Mouse (Mus musculus) lung, postnatal 0 days (tissue): ENCODE data around the gene Dusp12. TPM values are rescaled to one million over a fixed set of nuclear protein-coding genes. Genes with fewer than 3 reads are reported as not detected.
A peak's percentile ranks its signal among the peaks of the same experiment; 100 is the strongest.

Source experiments
- ATAC-seq: fragments of 200-750 bp; cut with Nextera tagmentation; 2 replicates; pipeline ENCODE4 v1.8.0; 2017; ENCODE audit warnings: moderate library complexity
- DNase-seq: peaks from one replicate; pipeline ENCODE4 v3.0.0-alpha.2; 2016; ENCODE audit warnings: low spot score
- H3K27ac ChIP-seq: fragments of 300-500 bp; sonication (generic); 2 replicates; pipeline ENCODE4 v1.5.1; 2014; ENCODE audit warnings: antibody characterized with exemption, mild to moderate bottlenecking, low read length, mixed read lengths
- H3K27me3 ChIP-seq: fragments of 300-500 bp; sonication (generic); replicated peaks from 2 replicates; pipeline ENCODE4 v1.6.1; 2014; ENCODE audit warnings: low read length, mixed read lengths; ENCODE audit not compliant: insufficient read depth
- H3K36me3 ChIP-seq: fragments of 300-500 bp; sonication (generic); 2 replicates; pipeline ENCODE4 v1.6.1; 2014; ENCODE audit warnings: low read length, mixed read lengths; ENCODE audit not compliant: insufficient read depth
- H3K4me1 ChIP-seq: fragments of 300-500 bp; sonication (generic); 2 replicates; pipeline ENCODE4 v1.6.1; 2014; ENCODE audit warnings: antibody characterized with exemption, low read depth, low read length, mixed read lengths; ENCODE audit not compliant: insufficient read depth
- H3K4me2 ChIP-seq: fragments of 300-500 bp; sonication (generic); replicated peaks from 2 replicates; pipeline ENCODE4 v1.6.1; 2014; ENCODE audit warnings: low read depth, mild to moderate bottlenecking, low read length, moderate library complexity, mixed read lengths
- H3K4me3 ChIP-seq: fragments of 300-500 bp; sonication (generic); 2 replicates; pipeline ENCODE4 v1.5.1; 2014; ENCODE audit warnings: low read depth, low read length
- H3K9ac ChIP-seq: fragments of 300-500 bp; sonication (generic); replicated peaks from 2 replicates; pipeline ENCODE4 v1.6.1; 2014; ENCODE audit warnings: low read depth, mild to moderate bottlenecking
- H3K9me3 ChIP-seq: fragments of 300-500 bp; sonication (generic); 2 replicates; pipeline ENCODE4 v1.6.1; 2016; ENCODE audit warnings: low read length, mixed read lengths
- CTCF ChIP-seq: IDR thresholded peaks from 2 replicates; pipeline ENCODE4 v1.5.1; 2016; ENCODE audit warnings: antibody characterized with exemption, mild to moderate bottlenecking
- EP300 ChIP-seq: IDR thresholded peaks from 2 replicates; pipeline ENCODE4 v1.6.1; 2016; ENCODE audit warnings: antibody characterized with exemption, mild to moderate bottlenecking, control low read depth
- WGBS: fragments of 180-500 bp; shearing (Covaris S2); extraction: QIAGEN DNeasy Blood & Tissue Kit; methylation state at CpG from one replicate; pipeline ENCODE4 v1.1.7; 2014; 5-methylcytosine and 5-hydroxymethylcytosine counted together
- polyA plus RNA-seq: library from polyadenylated mRNA; unstranded; fragments of >200 nt; fragmentation: Nextera tagmentation; extraction: Ambion mirVana; gene quantifications from 2 replicates; pipeline ENCODE4 v1.2.1, GENCODE M21; 2015

The Dusp12 gene
- polyA plus RNA-seq, 1 experiment from 2014 or later = 22.5 TPM

DNA sequence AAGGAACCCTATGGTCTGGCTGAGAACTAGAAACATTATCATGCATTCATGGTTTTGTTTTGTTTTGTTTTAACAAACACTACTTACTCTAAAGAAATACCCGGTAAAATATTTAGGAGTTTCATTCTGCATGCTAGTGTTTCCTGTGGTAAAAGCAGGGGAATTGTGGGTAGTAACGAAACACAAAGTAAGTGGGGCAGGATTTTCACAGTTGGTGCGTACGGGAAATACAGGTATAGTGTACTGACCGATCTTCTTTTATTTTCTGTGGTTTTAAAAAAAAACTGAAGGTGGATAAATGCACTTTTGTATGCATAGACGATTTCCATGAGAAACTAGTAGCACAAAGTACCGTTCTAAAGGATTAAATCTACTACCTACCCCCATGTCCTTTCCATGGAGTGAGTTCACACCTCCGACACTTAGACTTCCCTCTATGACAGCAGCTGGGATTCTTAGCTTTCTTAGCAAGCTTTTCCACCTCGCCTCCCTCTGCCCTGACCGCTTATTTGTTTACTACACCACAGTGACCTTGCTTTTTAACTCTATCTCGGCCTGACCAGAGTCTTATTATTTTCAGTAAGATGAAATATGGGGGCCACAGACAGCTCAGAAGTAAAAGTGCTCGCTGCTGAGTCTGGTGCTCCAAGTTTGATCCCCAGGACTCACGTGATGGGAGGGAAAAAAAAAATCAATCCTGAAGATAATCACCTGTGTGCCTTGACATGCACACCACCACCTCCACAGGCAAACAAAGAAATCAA is 23.5 kb downstream of the Dusp12 start:
- DNase-seq = no peak
- no peak overlapping the region for H3K4me2 ChIP-seq
- 61% methylated on average over 13 of the region's 13 CpGs for WGBS
- TF ChIP-seq EP300 = no peak
- TF ChIP-seq CTCF = no peak
- no peaks in the 10 kb centered on the region; the same call in 1 of the 2 replicates for H3K4me1 ChIP-seq
- H3K27ac ChIP-seq = no peak overlapping the region
- no peaks in the 10 kb centered on the region for H3K9me3 ChIP-seq
- H3K36me3 ChIP-seq = no peaks in the 10 kb centered on the region
- H3K27me3 ChIP-seq = no peaks in the 10 kb centered on the region
- H3K4me3 ChIP-seq = no peak overlapping the region
- H3K9ac ChIP-seq = no peak overlapping the region
- ATAC-seq = no peak

DNA sequence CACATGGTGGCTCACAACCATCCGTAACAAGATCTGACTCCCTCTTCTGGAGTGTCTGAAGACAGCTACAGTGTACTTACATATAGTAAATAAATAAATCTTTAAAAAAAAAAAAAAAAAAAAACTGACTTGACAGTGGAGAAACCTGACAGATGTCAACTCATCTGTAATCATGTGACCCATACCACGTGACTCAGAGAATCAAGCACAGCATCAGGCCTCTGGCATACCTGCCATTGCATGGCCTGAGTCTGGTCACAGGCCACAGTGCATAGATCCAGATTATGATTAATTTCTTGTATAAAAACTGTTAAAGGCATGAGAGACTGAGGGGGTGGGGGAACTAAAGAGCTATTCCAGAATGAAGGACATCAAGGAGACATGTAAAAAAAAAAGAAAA is 26.5 kb downstream of the Dusp12 start:
- DNase-seq = no peak
- no peak for ATAC-seq
- Histone ChIP-seq H3K9me3 (no peaks in the 10 kb centered on the region), H3K4me3 (no peak overlapping the region), H3K36me3 (no peaks in the 10 kb centered on the region), H3K9ac (no peak overlapping the region), H3K27ac (no peak overlapping the region), H3K27me3 (no peaks in the 10 kb centered on the region), H3K4me2 (no peak overlapping the region), H3K4me1 (no peaks in the 10 kb centered on the region; the same call in 1 of the 2 replicates)
- 37% methylated on average over 2 of the region's 2 CpGs for WGBS
- TF ChIP-seq CTCF (no peak), EP300 (no peak)

DNA sequence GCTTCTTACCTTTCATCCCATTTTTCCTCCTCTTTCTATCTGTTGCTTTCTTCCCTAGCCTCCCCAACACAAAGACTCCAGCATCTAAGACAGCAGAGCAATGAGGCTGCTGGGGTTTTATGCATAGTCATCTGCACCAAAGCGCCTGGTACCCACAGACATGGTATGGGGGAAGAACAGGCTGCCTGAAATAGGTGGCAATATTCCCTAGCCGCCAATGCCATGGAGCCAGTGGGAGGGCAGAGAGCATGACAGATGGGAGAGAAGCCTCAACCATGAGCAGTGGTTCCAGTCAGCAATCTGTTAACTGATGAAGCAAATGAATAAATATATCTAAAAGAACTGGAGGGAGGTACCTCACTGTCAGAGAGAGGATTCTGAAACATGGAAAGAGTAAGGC is 28.0 kb downstream of the Dusp12 start:
- H3K9me3 ChIP-seq = no peaks in the 10 kb centered on the region
- WGBS = 87% methylated on average over 2 of the region's 2 CpGs
- no peak overlapping the region for H3K27ac ChIP-seq
- DNase-seq (no peak), ATAC-seq (no peak)
- no peak for TF ChIP-seq EP300
- no peak for TF ChIP-seq CTCF
- no peaks in the 10 kb centered on the region; the same call in 1 of the 2 replicates for H3K4me1 ChIP-seq
- H3K4me2 ChIP-seq = no peak overlapping the region
- no peak overlapping the region for H3K9ac ChIP-seq
- H3K4me3 ChIP-seq = no peak overlapping the region
- H3K36me3 ChIP-seq = 0 out of 2 replicates have a peak, but pooled peaks cover 6% of the 10 kb centered on the region
- H3K27me3 ChIP-seq = no peaks in the 10 kb centered on the region

DNA sequence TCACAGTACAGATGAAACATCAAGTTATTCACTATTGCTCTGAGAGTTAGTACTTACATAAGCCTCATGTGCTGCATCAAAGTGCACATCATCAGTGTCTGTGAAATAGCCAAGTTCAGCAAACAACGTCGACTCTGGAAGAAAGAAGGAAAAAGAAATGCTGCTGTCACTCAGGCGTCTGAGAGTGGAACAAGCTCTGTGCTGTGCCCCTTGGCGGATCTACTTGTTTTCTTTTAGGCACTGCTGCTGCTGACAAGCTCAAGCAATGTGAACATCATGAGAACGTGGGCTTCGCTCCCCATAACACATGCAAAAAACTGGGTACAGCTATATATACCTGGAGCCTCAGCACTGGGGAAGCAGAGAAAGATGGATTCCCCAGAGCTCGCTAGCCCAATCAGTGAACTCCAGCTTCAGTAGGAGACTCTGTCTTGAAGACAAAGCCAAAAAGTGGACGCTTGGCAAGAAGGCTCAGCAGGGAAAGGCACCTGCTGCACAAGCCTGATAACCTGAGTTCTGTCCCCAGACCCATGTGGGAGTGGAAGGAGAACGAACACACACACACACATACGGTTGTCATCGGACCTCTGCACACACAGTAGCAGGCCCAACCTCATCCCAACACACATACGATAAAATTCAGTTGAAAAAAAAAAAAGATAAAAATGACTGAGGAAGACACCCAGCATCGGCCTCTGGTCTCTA is 30.1 kb downstream of the Dusp12 start:
- H3K27ac ChIP-seq = peak overlapping the region; percentile 52

DNA sequence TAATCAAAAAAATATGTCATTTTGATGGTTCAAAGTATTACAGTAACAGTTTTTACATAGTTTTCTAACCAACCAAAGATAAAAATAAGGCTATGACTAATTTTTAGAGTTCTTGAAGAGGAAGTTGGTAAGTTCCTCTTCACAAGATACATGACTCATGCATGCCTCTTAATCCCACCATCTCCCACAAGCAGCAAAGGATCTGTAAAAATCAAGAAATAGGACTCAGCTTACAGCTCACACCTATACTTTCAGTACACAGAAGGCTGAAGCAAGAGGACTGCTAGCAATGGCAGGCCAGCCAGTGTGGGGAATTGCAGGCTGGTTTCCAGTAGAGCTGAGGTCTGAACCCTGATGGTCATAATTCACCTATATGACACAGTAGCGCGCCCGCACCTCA is 31.7 kb downstream of the Dusp12 start:
- Histone ChIP-seq H3K4me1 (no peaks in the 10 kb centered on the region), H3K4me3 (no peak overlapping the region), H3K27ac (no peak overlapping the region), H3K9me3 (no peaks in the 10 kb centered on the region), H3K9ac (no peak overlapping the region), H3K4me2 (no peak overlapping the region), H3K36me3 (0 out of 2 replicates have a peak, but pooled peaks cover 7% of the 10 kb centered on the region), H3K27me3 (no peaks in the 10 kb centered on the region)
- no peak for ATAC-seq
- TF ChIP-seq CTCF (no peak), EP300 (no peak)
- 92% methylated on average over 3 of the region's 3 CpGs for WGBS
- DNase-seq = peak; percentile 67

More for the DNA sequence above, 30.1 kb downstream of the Dusp12 start:
- Histone ChIP-seq H3K4me2 (no peak overlapping the region), H3K4me1 (no peaks in the 10 kb centered on the region), H3K9ac (no peak overlapping the region), H3K27me3 (no peaks in the 10 kb centered on the region), H3K9me3 (no peaks in the 10 kb centered on the region), H3K4me3 (no peak overlapping the region), H3K36me3 (0 out of 2 replicates have a peak, but pooled peaks cover 7% of the 10 kb centered on the region)
- 73% methylated on average over 13 of the region's 13 CpGs for WGBS
- peak; percentile 85 for DNase-seq
- ATAC-seq = peak; percentile 90
- TF ChIP-seq EP300 (no peak), CTCF (no peak)
